Mouse (Mus musculus): ENCODE measurements around the gene Limk1. TPM values are rescaled to one million over a fixed set of nuclear protein-coding genes. Genes with fewer than 3 reads are reported as not detected.

Gene Limk1
- 20.3 and 21.3 TPM in 2 replicates for polyA plus RNA-seq (2015; fragmentation: Nextera tagmentation; extraction: Ambion mirVana)

DNA sequence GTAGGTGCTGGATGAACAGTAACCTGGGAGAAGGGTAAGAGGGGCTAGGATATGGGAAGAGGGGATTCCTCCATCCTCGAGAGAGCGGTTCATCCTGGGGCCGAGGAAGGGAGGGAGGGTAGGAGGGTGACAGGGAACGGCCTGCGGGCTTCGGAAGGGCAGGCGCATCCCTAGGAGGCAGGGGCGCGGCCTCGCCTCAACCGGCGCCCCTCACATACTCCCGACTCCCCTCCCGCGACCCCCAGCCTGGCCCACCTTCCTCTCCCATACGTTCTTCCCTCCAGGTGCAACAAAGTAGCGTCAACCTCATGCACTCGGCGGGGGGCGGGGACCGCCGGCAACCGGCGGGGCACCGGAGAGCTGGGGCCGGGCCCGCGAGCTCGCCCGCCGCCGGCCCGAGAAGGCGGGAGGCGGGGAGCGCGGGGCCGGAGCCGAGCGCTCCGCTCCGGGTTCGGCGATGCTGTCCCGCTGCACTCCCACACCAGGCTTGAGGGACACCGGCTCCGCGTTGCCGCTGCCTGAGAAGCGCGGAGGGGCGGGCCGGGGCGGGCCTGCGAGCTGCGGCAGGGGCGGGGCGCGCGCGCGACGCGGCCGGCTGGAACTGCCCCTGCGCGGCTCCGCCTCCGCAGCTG, at the start of gene Limk1:
Limk1 (minus strand) TSS at position 513 of the 632 bp plus-strand sequence.
- whole genome bisulfite sequencing: under 1% methylated on average over 41 of the region's 69 CpGs

DNA sequence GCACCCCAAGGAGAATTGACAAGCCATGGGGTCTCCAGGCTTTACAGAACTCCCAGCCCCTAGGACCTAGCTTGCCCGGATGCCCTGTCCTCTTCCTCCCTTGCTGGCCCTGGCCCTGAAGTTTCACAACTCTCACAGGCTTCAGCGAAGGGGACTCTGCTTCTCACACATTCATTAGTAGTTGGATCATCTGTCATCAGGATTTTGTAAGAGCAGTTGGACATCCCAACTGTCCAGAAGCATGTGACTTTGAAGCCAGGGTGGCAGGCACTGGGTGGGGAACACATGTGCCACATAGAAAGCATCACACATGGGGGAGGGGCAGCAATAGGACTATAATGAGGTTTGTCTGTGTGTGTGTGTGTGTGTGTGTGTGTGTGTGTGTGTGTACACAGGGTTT, 46.5 kb upstream of the Limk1 start:
- Histone ChIP-seq H3K27ac (replicated peaks) (no peak overlapping the region), H3K9me3 (no peaks in the 10 kb centered on the region), H3K9ac (no peak overlapping the region), H3K36me3 (no peaks in the 10 kb centered on the region), H3K27me3 (no peaks in the 10 kb centered on the region), H3K4me3 (no peak overlapping the region), H3K4me1 (replicated peaks) (peaks cover under 1% of the 10 kb centered on the region; the same call in 1 of the 2 replicates), H3K4me2 (no peak overlapping the region)
- ATAC-seq (ENCODE audit: low read depth): no peak
- 81% methylated on average over 2 of the region's 2 CpGs for whole genome bisulfite sequencing

More for the DNA sequence above, at the start of gene Limk1:
- peak within 1 kb of the TSS; percentile 82 for H3K4me2 ChIP-seq
- H3K4me3 ChIP-seq: peak within 1 kb of the TSS; percentile 68
- no peaks in the 10 kb centered on the region for H3K27me3 ChIP-seq
- peak within 1 kb of the TSS; percentile 91 for H3K27ac ChIP-seq (replicated peaks)
- ATAC-seq (ENCODE audit: low read depth): peak; percentile 42
- peak within 1 kb of the TSS; percentile 80 for H3K9ac ChIP-seq
- H3K4me1 ChIP-seq (replicated peaks): peaks cover 29% of the 10 kb centered on the region
- H3K9me3 ChIP-seq: no peaks in the 10 kb centered on the region
- H3K36me3 ChIP-seq: peaks cover 30% of the 10 kb centered on the region

- no peak for ATAC-seq (ENCODE audit: low read depth)
- WGBS: 65% methylated on average over 5 of the region's 5 CpGs
- Histone ChIP-seq H3K4me3 (no peak overlapping the region), H3K4me2 (no peak overlapping the region), H3K4me1 (replicated peaks) (no peaks in the 10 kb centered on the region), H3K36me3 (no peaks in the 10 kb centered on the region), H3K27ac (replicated peaks) (no peak overlapping the region), H3K27me3 (no peaks in the 10 kb centered on the region), H3K9ac (no peak overlapping the region), H3K9me3 (no peaks in the 10 kb centered on the region)
Measured at GRCm38 (mm10) chr5:134734072-134734471, 45.7 kb upstream of the Limk1 start.

- H3K27me3 ChIP-seq: no peaks in the 10 kb centered on the region
- H3K4me2 ChIP-seq: no peak overlapping the region
- no peak for ATAC-seq (ENCODE audit: low read depth)
- H3K4me3 ChIP-seq: no peak overlapping the region
- no peaks in the 10 kb centered on the region for H3K9me3 ChIP-seq
- no peaks in the 10 kb centered on the region for H3K36me3 ChIP-seq
- no peaks in the 10 kb centered on the region for H3K4me1 ChIP-seq (replicated peaks)
- no peak overlapping the region for H3K9ac ChIP-seq
- no peak overlapping the region for H3K27ac ChIP-seq (replicated peaks)
- WGBS: 77% methylated on average over 4 of the region's 4 CpGs
Measured at GRCm38 (mm10) chr5:134733241-134733640, 44.8 kb upstream of the Limk1 start.

DNA sequence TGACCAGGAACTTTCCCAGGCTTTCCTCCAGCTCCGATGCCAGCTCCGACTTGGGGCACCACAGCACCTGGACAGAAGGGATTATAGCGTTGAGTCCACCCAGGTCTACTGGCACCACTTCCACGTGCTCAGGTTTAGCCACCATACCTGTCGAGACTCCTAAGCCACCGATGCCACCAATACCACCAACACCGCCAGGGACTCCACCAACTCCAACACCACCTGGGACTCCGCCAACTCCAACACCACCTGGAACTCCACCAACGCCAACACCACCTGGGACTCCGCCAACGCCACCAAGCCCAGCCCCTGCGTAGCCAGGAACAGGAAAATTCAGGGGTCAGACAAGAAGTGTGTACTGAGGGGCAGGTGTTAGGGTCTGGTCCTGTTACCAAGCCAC, 40.7 kb upstream of the Limk1 start:
- Histone ChIP-seq H3K4me3 (no peak overlapping the region), H3K4me2 (no peak overlapping the region), H3K27ac (replicated peaks) (no peak overlapping the region), H3K4me1 (replicated peaks) (no peaks in the 10 kb centered on the region), H3K9me3 (no peaks in the 10 kb centered on the region), H3K27me3 (no peaks in the 10 kb centered on the region), H3K36me3 (no peaks in the 10 kb centered on the region), H3K9ac (no peak overlapping the region)
- no peak for ATAC-seq (ENCODE audit: low read depth)
- 92% methylated on average over 12 of the region's 12 CpGs for WGBS

- Histone ChIP-seq H3K9ac (no peak overlapping the region), H3K9me3 (no peaks in the 10 kb centered on the region), H3K27ac (replicated peaks) (no peak overlapping the region), H3K36me3 (no peaks in the 10 kb centered on the region), H3K4me2 (no peak overlapping the region), H3K4me3 (no peak overlapping the region), H3K27me3 (no peaks in the 10 kb centered on the region), H3K4me1 (replicated peaks) (no peaks in the 10 kb centered on the region)
- WGBS: 72% methylated on average over 3 of the region's 3 CpGs
- ATAC-seq (ENCODE audit: low read depth): no peak
Measured at GRCm38 (mm10) chr5:134728535-134728934, 40.1 kb upstream of the Limk1 start.

DNA sequence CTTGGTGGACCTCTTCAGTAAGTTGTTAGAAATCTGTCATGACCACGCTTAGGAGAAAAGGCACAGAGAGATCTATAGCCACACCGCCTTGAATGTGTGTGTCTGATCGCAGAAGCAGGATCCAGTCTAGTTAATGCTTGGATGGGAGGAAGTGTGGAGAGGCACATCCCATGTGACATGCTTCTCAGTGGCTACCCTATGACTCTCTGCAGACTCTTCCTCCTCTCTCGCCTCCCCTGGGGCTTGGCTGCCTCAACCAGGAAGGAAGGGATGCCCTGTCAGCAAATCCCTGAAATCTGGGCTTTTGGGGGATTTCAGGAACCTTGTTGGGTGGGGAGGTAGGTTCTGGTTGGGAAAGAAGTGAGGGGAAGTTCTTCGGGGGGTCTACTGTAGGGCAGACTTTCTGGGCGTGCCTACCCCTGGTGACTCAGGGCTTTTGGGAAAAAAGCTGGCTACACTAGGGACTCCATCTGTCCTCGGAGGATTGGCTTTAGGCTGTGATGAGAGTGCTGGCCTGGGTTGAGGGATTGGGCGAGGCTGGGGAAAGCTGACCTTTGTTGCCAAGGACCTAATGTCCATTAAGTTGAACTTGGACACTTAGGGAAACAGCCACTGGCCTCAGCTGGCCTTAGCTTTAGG, 38.7 kb upstream of the Limk1 start:
- Histone ChIP-seq H3K4me1 (replicated peaks) (no peaks in the 10 kb centered on the region), H3K4me2 (no peak overlapping the region), H3K9ac (no peak overlapping the region), H3K36me3 (no peaks in the 10 kb centered on the region), H3K9me3 (no peaks in the 10 kb centered on the region), H3K27me3 (no peaks in the 10 kb centered on the region), H3K27ac (replicated peaks) (no peak overlapping the region), H3K4me3 (no peak overlapping the region)
- no peak for ATAC-seq (ENCODE audit: low read depth)
- WGBS: 85% methylated on average over 8 of the region's 8 CpGs

DNA sequence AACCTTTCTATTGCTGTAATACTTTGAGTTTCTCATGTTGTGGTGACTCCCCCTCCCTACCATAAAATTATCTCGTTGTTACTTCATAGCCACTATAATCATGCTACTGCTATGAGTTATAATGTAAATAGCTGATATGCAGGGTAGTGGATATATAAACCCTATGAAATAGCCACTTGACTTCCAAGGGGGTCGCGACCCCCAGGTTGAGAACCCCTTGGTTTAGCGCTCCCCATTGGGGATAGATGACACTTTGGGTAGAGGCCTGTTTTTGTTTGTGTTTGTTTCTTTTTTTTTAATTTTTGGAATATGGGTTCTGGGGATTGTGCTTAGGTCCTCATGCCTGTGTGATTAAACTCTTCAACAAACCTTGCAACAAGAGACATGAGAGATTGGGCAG, 36.9 kb upstream of the Limk1 start:
- H3K4me1 ChIP-seq (replicated peaks): no peaks in the 10 kb centered on the region
- no peak overlapping the region for H3K27ac ChIP-seq (replicated peaks)
- H3K9me3 ChIP-seq: no peaks in the 10 kb centered on the region
- no peak overlapping the region for H3K4me2 ChIP-seq
- no peak for ATAC-seq (ENCODE audit: low read depth)
- no peak overlapping the region for H3K4me3 ChIP-seq
- WGBS: 68% methylated on average over 4 of the region's 4 CpGs
- H3K27me3 ChIP-seq: no peaks in the 10 kb centered on the region
- H3K9ac ChIP-seq: no peak overlapping the region
- H3K36me3 ChIP-seq: no peaks in the 10 kb centered on the region

DNA sequence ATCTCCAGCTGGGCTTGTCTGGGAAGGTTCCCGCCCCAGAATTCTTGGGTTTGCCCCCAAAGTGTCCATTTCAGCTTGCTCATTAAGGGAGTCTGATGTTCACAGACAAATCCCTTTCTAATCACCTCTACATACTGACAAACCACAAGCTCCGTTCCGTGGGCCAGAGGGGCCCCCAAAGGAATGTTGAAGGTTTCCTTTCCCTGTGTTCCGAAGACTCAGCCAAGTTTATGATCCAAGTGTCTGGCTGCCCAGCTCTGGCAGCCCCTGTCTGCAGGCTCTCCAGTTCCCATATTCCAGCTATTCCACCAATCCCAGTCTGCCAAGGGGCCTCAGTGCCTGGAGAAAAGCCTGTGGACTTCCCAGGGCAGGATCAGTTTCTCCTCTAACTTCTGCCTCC, 31.7 kb upstream of the Limk1 start:
- H3K4me3 ChIP-seq: no peak overlapping the region
- no peaks in the 10 kb centered on the region for H3K4me1 ChIP-seq (replicated peaks)
- no peak overlapping the region for H3K27ac ChIP-seq (replicated peaks)
- 74% methylated on average over 4 of the region's 4 CpGs for WGBS
- ATAC-seq (ENCODE audit: low read depth): no peak
- H3K4me2 ChIP-seq: no peak overlapping the region
- no peaks in the 10 kb centered on the region for H3K9me3 ChIP-seq
- H3K27me3 ChIP-seq: no peaks in the 10 kb centered on the region
- no peaks in the 10 kb centered on the region for H3K36me3 ChIP-seq
- H3K9ac ChIP-seq: no peak overlapping the region

- Histone ChIP-seq H3K27me3 (peaks cover 3% of the 10 kb centered on the region; the same call in 1 of the 2 replicates), H3K9me3 (no peaks in the 10 kb centered on the region), H3K4me1 (replicated peaks) (no peaks in the 10 kb centered on the region), H3K9ac (no peak overlapping the region), H3K4me2 (no peak overlapping the region), H3K27ac (replicated peaks) (no peak overlapping the region), H3K36me3 (no peaks in the 10 kb centered on the region), H3K4me3 (no peak overlapping the region)
- 74% methylated on average over 7 of the region's 7 CpGs for WGBS
- no peak for ATAC-seq (ENCODE audit: low read depth)
Measured at GRCm38 (mm10) chr5:134711076-134711475, 22.7 kb upstream of the Limk1 start.

GRCm38 (mm10) chr5:134709275-134709674, 20.9 kb upstream of the Limk1 start:
- Histone ChIP-seq H3K4me3 (no peak overlapping the region), H3K27ac (replicated peaks) (no peak overlapping the region), H3K9ac (no peak overlapping the region), H3K4me2 (no peak overlapping the region), H3K9me3 (no peaks in the 10 kb centered on the region), H3K36me3 (no peaks in the 10 kb centered on the region), H3K27me3 (peaks cover under 1% of the 10 kb centered on the region; the same call in 1 of the 2 replicates), H3K4me1 (replicated peaks) (no peaks in the 10 kb centered on the region)
- 68% methylated on average over 6 of the region's 6 CpGs for WGBS
- no peak for ATAC-seq (ENCODE audit: low read depth)

- H3K36me3 ChIP-seq: no peaks in the 10 kb centered on the region
- no peak overlapping the region for H3K27ac ChIP-seq (replicated peaks)
- H3K4me1 ChIP-seq (replicated peaks): no peaks in the 10 kb centered on the region
- no peak overlapping the region for H3K4me3 ChIP-seq
- H3K4me2 ChIP-seq: no peak overlapping the region
- H3K9me3 ChIP-seq: no peaks in the 10 kb centered on the region
- H3K9ac ChIP-seq: no peak overlapping the region
- no peaks in the 10 kb centered on the region for H3K27me3 ChIP-seq
- peak; percentile 86 for ATAC-seq (ENCODE audit: low read depth)
Measured at GRCm38 (mm10) chr5:134704157-134704556, 15.8 kb upstream of the Limk1 start.

GRCm38 (mm10) chr5:134695539-134695938, 7.1 kb upstream of the Limk1 start:
- Histone ChIP-seq H3K4me3 (no peak overlapping the region), H3K27me3 (no peaks in the 10 kb centered on the region), H3K36me3 (no peaks in the 10 kb centered on the region), H3K9me3 (no peaks in the 10 kb centered on the region), H3K9ac (no peak overlapping the region), H3K4me1 (replicated peaks) (no peaks in the 10 kb centered on the region), H3K4me2 (no peak overlapping the region), H3K27ac (replicated peaks) (no peak overlapping the region)
- ATAC-seq (ENCODE audit: low read depth): no peak
- WGBS: 62% methylated on average over 2 of the region's 2 CpGs

All from neural tube, embryonic 13.5 days (tissue).